Mouse (Mus musculus): ENCODE results near the gene Samd11. TPM values are rescaled to one million over a fixed set of nuclear protein-coding genes. Genes with fewer than 3 reads are reported as not detected.

Samd11 gene
- 0.59 and 1.1 TPM in 2 replicates for polyA plus RNA-seq (2016; fragmentation: Nextera tagmentation; extraction: Ambion mirVana)

- 3% methylated on average over 26 of the region's 26 CpGs for WGBS
- H3K27me3 ChIP-seq (ENCODE audit: low read depth, poor library complexity, severe bottlenecking) = peaks cover 49% of the 10 kb centered on the region
- H3K36me3 ChIP-seq = no peaks in the 10 kb centered on the region
- H3K27ac ChIP-seq = 0 out of 2 replicates have a peak within 1 kb of the TSS, but pooled peaks have one; percentile 40
- DNase-seq (ENCODE audit: low spot score) = peak; percentile 47
- peaks cover 16% of the 10 kb centered on the region for H3K4me1 ChIP-seq
- no peaks in the 10 kb centered on the region for H3K9me3 ChIP-seq (replicated peaks)
- H3K4me3 ChIP-seq = peak within 1 kb of the TSS; percentile 37; the same call in 1 of the 2 replicates
Measured at GRCm38 (mm10) chr4:156255078-156255839, at the start of gene Samd11. TSS of gene Samd11 (minus strand) at chr4:156255657.

GRCm38 (mm10) chr4:156254361-156255077 lies 938 bp downstream of the Samd11 start:
- Histone ChIP-seq H3K9me3 (replicated peaks) (no peaks in the 10 kb centered on the region), H3K27me3 (ENCODE audit: low read depth, poor library complexity, severe bottlenecking) (peaks cover 51% of the 10 kb centered on the region), H3K4me1 (peaks cover 20% of the 10 kb centered on the region), H3K27ac (0 out of 2 replicates have a peak overlapping the region, but pooled peaks have one; percentile 40), H3K36me3 (peaks cover 1% of the 10 kb centered on the region), H3K4me3 (peak overlapping the region; percentile 37)
- DNase-seq (ENCODE audit: low spot score) = peak; percentile 59
- 2% methylated on average over 30 of the region's 30 CpGs for WGBS

GRCm38 (mm10) chr4:156253043-156253442 lies 2.4 kb downstream of the Samd11 start:
- peaks cover 26% of the 10 kb centered on the region for H3K4me1 ChIP-seq
- peaks cover 16% of the 10 kb centered on the region for H3K36me3 ChIP-seq
- H3K4me3 ChIP-seq = no peak overlapping the region
- DNase-seq (ENCODE audit: low spot score) = no peak
- H3K9me3 ChIP-seq (replicated peaks) = no peaks in the 10 kb centered on the region
- H3K27me3 ChIP-seq (ENCODE audit: low read depth, poor library complexity, severe bottlenecking) = peaks cover 57% of the 10 kb centered on the region
- WGBS = 46% methylated on average over 7 of the region's 7 CpGs
- no peak overlapping the region for H3K27ac ChIP-seq

- DNase-seq (ENCODE audit: low spot score) = no peak
- no peaks in the 10 kb centered on the region for H3K9me3 ChIP-seq (replicated peaks)
- H3K4me3 ChIP-seq = no peak overlapping the region
- H3K27ac ChIP-seq = no peak overlapping the region
- peaks cover 20% of the 10 kb centered on the region for H3K36me3 ChIP-seq
- peaks cover 26% of the 10 kb centered on the region for H3K4me1 ChIP-seq
- 48% methylated on average over 3 of the region's 3 CpGs for WGBS
- peaks cover 57% of the 10 kb centered on the region for H3K27me3 ChIP-seq (ENCODE audit: low read depth, poor library complexity, severe bottlenecking)
Measured at GRCm38 (mm10) chr4:156252619-156253018, 2.8 kb downstream of the Samd11 start.

GRCm38 (mm10) chr4:156252140-156252539 lies 3.3 kb downstream of the Samd11 start:
- Histone ChIP-seq H3K9me3 (replicated peaks) (no peaks in the 10 kb centered on the region), H3K27me3 (ENCODE audit: low read depth, poor library complexity, severe bottlenecking) (peaks cover 57% of the 10 kb centered on the region), H3K36me3 (peaks cover 25% of the 10 kb centered on the region), H3K4me3 (no peak overlapping the region), H3K27ac (no peak overlapping the region), H3K4me1 (peaks cover 26% of the 10 kb centered on the region)
- no peak for DNase-seq (ENCODE audit: low spot score)
- 26% methylated on average over 7 of the region's 7 CpGs for WGBS

GRCm38 (mm10) chr4:156251081-156251480 lies 4.4 kb downstream of the Samd11 start:
- H3K27me3 ChIP-seq (ENCODE audit: low read depth, poor library complexity, severe bottlenecking) = peaks cover 57% of the 10 kb centered on the region
- H3K4me1 ChIP-seq = peaks cover 26% of the 10 kb centered on the region
- no peak overlapping the region for H3K4me3 ChIP-seq
- no peaks in the 10 kb centered on the region for H3K9me3 ChIP-seq (replicated peaks)
- H3K27ac ChIP-seq = no peak overlapping the region
- WGBS = 76% methylated on average over 8 of the region's 8 CpGs
- H3K36me3 ChIP-seq = peaks cover 35% of the 10 kb centered on the region
- DNase-seq (ENCODE audit: low spot score) = no peak

- DNase-seq (ENCODE audit: low spot score) = no peak
- 55% methylated on average over 11 of the region's 11 CpGs for WGBS
- Histone ChIP-seq H3K4me1 (peaks cover 16% of the 10 kb centered on the region), H3K9me3 (replicated peaks) (no peaks in the 10 kb centered on the region), H3K27ac (no peak overlapping the region), H3K27me3 (ENCODE audit: low read depth, poor library complexity, severe bottlenecking) (peaks cover 44% of the 10 kb centered on the region), H3K36me3 (peaks cover 50% of the 10 kb centered on the region), H3K4me3 (no peak overlapping the region)
Measured at GRCm38 (mm10) chr4:156249567-156249966, 5.9 kb downstream of the Samd11 start.

DNA sequence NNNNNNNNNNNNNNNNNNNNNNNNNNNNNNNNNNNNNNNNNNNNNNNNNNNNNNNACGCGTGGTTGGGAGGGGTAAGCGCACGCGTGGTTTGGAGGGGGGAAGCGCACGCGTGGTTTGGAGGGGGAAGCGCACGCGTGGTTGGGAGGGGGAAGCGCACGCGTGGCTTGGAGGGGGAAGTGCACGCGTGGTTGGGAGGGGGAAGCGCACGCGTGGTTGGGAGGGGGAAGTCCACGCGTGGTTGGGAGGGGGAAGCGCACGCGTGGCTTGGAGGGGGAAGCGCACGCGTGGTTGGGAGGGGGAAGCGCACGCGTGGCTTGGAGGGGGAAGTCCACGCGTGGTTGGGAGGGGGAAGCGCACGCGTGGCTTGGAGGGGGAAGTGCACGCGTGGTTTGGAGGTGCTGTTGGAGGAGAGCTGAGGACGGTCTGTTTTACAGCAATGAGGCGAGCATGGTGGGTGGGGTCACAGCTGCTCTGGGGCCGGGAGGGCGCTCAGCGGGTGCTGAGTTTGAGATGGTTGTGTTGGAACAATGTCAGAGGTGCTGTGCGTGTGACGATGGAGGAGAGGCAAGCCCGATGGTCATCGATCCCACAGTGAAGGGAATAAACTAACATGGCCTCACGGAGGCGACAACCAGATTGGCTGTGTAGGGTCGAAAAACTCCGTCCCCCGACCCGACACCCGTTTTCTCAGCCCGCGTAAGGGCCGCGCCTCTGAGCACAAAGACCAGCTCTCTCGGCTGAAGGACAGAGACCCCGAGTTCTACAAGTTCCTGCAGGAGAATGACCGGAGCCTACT lies 18.6 kb downstream of the Samd11 start:
- Histone ChIP-seq H3K4me3 (peak overlapping the region; percentile 83), H3K27me3 (ENCODE audit: low read depth, poor library complexity, severe bottlenecking) (no peaks in the 10 kb centered on the region), H3K4me1 (peaks cover 24% of the 10 kb centered on the region), H3K27ac (peak overlapping the region; percentile 71; the same call in 1 of the 2 replicates), H3K36me3 (peaks cover 64% of the 10 kb centered on the region), H3K9me3 (replicated peaks) (no peaks in the 10 kb centered on the region)
- peak; percentile 56 for DNase-seq (ENCODE audit: low spot score)
- 26% methylated on average over 58 of the region's 60 CpGs for WGBS

DNA sequence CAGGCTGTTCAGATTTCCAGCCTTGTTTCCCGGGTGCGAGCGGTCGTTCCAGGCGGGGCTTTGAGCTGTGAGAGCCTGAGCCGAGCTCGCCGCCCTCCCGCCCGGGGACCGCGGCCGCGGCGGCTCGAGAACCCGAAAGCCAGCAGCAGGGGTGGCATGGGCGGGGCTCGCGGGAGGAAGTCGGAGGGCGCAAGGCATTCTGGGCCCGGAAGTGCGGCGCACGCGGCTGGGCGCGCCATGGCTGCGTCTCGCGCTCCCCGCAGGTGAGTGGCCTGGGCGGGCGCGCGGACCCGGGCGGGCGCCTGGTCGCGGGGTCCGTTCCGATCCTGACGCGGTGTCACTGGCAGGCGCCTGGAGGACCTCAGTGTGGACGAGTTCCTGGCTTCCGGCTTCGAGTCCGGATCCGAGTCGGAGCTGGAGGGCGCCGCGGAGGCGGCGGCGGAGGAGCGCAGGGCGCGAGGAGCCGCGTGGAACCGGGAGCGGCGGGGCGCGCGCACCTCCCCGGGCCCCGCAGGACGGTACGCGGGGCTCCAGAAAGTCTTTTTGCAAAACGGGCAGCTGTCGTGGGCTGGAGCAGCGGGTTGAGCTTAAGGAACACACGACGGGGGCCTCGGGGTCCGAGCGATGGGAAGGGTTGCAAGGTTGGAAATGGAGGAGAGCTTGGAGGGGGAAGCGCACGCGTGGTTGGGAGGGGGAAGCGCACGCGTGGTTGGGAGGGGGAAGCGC lies 19.5 kb downstream of the Samd11 start, which contains the start of gene Noc2l:
Gene Noc2l, plus strand, starts transcription at position 203 of the 726 bp plus-strand sequence.
- Histone ChIP-seq H3K36me3 (peaks cover 64% of the 10 kb centered on the region), H3K4me1 (peaks cover 24% of the 10 kb centered on the region), H3K27ac (peak within 1 kb of the TSS; percentile 94), H3K4me3 (peak within 1 kb of the TSS; percentile 83), H3K27me3 (ENCODE audit: low read depth, poor library complexity, severe bottlenecking) (no peaks in the 10 kb centered on the region), H3K9me3 (replicated peaks) (no peaks in the 10 kb centered on the region)
- WGBS = under 1% methylated on average over 90 of the region's 90 CpGs
- DNase-seq (ENCODE audit: low spot score) = peak; percentile 97

GRCm38 (mm10) chr4:156235360-156235770 lies 20.1 kb downstream of the Samd11 start:
- Histone ChIP-seq H3K27ac (peak overlapping the region; percentile 94), H3K36me3 (peaks cover 64% of the 10 kb centered on the region), H3K4me3 (peak overlapping the region; percentile 83), H3K4me1 (peaks cover 24% of the 10 kb centered on the region), H3K9me3 (replicated peaks) (no peaks in the 10 kb centered on the region), H3K27me3 (ENCODE audit: low read depth, poor library complexity, severe bottlenecking) (no peaks in the 10 kb centered on the region)
- no peak for DNase-seq (ENCODE audit: low spot score)
- WGBS = under 1% methylated on average over 15 of the region's 15 CpGs

GRCm38 (mm10) chr4:156234701-156235213 lies 20.7 kb downstream of the Samd11 start, which contains the start of gene Plekhn1:
TSS of gene Plekhn1 (minus strand) at chr4:156234857.
- Histone ChIP-seq H3K4me1 (peaks cover 24% of the 10 kb centered on the region), H3K9me3 (replicated peaks) (no peaks in the 10 kb centered on the region), H3K27me3 (ENCODE audit: low read depth, poor library complexity, severe bottlenecking) (no peaks in the 10 kb centered on the region), H3K36me3 (peaks cover 64% of the 10 kb centered on the region), H3K27ac (peak within 1 kb of the TSS; percentile 94), H3K4me3 (peak within 1 kb of the TSS; percentile 83)
- DNase-seq (ENCODE audit: low spot score) = peak; percentile 87
- 0% methylated on average over 40 of the region's 48 CpGs for WGBS
